Mouse (Mus musculus) megakaryocyte, adult 5-6 weeks (primary cell): ENCODE results near the gene Slco1a1. TPM values are rescaled to one million over a fixed set of nuclear protein-coding genes. Genes with fewer than 3 reads are reported as not detected.
"Not testable (repeated sequence)": the region's sequence is repeated elsewhere in the genome, so short reads cannot be mapped to it uniquely, and the experiment has no call there.

Experiments
- ATAC-seq: 2 replicates; pipeline ENCODE4 v1.8.0; 2016; ENCODE audit warnings: mild to moderate bottlenecking, inconsistent platforms; ENCODE audit not compliant: poor library complexity, severe bottlenecking
- total RNA-seq, 2 experiments: library from RNA; stranded (forward) in 1 of 2; stranded (reverse) in 1 of 2; fragments of 153-499, 151-499 nt in 1 of 2; fragments of 221-1000, 200-1000 nt in 1 of 2; gene quantifications; 2 replicates each; pipeline versions ENCODE4 v1.2.3 to v1.2.4; 2015 to 2017

Slco1a1 gene
- total RNA-seq (2015) (not detected in 2 replicates), total RNA-seq (2017) (not detected in 2 replicates)

DNA sequence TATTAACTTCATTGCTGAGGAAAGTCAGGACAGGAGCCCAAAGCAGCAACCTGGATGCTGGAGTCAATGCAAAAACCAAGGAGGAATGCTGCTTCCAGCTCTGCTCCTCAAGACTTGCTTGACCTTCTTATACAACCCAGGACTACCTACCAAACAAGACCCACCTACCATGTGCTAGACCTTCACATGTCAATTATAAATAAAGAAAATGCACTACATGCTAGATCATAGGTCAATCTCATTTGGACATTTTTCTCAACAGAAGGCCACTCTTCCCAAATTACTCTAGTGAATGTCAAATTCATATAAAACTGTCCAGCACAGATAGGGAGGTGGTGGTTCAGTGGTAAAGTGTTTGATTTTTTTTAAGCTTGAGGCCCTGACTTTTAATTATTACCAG is at the start of gene Slco1a1:
TSS of gene Slco1a1 (minus strand) at position 101 of the 400 bp plus-strand sequence.
- no peak for ATAC-seq

GRCm38 (mm10) chr6:141986772-141987171 is 40.0 kb upstream of the Slco1a1 start:
- ATAC-seq, result no peak

DNA sequence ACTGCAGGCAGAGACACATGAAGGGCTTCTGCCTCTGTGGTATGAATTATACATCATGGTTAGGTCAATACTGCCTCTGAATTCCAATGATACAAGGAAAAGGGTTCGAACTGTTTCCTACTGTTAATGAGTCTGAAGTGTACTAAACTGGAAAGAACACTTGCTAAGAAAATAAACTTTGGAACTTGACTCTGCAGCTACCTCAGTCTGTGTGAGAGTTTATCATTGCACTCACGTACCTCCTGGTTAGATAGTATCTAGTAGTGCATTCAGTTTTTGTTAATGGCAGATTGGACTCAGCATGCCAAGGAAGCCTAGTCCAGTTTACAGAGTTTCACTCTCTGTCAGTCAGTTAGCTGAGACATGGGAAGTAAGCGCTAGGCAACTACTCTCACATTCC is 37.9 kb upstream of the Slco1a1 start:
- no peak for ATAC-seq

DNA sequence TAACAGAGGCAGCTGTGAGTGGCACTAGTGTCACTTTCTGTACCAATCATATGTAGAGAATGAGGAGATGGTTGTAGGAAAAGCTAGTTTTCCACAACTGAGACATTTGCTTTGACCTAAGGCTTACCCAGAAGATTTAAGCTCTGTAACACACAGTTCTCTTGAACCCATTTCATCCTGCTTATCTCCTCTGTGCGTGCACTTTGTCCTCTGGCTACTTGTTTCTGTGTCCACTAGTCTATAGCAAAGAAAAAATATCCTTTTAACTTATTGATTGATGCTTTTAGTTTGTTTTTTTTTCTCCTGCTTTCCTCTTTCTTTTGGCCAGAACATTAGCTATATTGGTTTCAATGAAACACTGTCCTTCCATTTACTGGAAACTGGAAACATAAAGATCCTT is 15.7 kb upstream of the Slco1a1 start:
- no peak for ATAC-seq

DNA sequence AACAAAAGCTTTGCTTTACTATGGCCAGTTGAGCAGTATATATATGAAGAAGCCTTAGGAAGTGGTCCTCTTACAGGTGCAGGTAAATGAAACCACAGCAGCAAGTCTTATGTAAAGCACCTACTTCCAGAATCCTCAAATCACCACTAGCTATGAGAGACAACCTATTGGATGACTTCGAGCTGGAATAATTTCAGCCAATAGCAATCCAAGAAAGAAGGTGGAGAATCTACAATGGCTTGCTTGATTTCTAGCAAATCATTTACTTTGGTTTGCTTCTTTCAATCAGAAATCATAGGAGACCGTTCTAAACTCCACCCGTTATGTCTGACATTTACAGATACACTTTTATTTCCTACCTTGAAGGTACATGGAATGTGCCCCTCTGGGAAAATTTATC is 15.1 kb upstream of the Slco1a1 start:
- ATAC-seq, result no peak

DNA sequence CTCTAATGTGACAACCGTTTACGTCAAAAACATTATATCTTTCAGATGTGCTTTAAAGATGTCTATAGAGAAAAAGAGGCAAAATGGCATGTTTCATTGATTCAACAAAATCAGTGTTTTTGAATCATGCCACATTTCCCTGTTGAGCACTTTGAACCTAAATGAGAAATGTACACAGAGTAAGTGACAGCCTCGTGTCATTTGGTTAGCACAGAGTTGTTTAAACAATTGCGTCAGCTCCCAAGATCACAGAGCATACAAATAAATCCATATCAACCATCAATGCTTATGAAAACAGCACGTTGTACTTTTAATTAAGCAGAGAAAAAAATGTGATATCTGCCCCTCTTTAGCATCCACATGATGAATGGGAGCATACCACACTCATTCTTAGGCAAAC is 13.7 kb upstream of the Slco1a1 start:
- ATAC-seq, result no peak

DNA sequence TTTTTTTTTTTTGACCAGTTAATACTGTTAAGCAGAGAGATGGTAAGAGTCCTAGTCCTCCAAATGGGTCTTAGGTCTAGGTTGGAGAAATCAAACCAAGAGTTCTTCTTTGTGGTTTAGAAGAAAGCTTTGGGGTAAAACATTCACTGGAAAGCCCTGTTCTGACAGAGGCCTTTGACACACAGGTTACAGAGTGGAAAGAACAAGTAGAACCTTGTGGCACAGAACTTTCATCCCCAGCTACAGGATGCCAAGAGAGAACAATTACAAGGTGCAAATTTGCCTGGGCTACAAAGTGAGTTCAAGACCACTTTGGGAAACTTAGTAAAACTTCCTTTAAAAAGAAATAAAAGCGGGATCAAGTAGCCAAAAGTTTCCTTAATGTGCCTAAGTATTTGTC is 6.3 kb downstream of the Slco1a1 start:
- no peak for ATAC-seq

DNA sequence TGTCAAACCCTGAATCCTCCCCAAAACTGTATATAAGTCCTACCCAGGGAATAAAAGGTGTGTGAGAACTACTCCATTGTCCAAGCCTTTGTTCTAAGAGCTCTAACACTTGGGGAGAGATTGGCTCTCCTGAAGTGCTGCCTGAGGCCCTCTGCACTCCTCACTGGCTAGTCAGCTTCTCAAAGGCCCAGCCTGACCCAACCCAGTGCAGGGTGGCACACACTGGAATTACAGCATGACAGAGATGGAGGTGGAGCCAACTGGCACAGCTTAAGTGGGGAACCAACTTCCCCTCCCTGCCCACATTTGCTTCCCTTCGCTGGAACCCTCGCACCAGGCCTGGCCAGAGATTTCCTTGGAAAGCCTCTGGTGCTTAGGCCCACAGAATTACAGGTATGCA is 48.6 kb downstream of the Slco1a1 start:
- ATAC-seq, result no peak

- ATAC-seq, result no peak
Observed at GRCm38 (mm10) chr6:141889723-141890122, 57.0 kb downstream of the Slco1a1 start.

- no peak for ATAC-seq
Observed at GRCm38 (mm10) chr6:141888248-141888647, 58.5 kb downstream of the Slco1a1 start.

- ATAC-seq, result no peak
Observed at GRCm38 (mm10) chr6:141882581-141882980, 64.2 kb downstream of the Slco1a1 start.

DNA sequence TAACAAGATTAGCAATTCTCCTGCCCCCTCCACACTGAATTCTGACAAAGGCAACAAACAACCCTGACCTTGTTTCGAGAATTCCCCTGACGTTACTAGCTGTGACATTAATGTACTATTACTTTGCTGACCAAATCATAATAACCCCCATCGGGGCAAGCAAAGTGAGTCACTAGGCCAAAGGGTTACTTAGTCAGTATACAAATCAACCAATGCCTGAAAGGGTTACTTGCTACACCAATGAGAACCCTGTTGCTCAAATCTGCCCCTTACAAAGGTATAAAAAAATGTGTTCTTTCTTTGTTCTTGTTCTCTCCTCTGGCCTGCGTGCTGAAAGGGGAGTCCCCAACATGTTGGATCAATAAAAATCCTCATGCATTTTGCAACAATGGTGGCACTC is 71.0 kb downstream of the Slco1a1 start:
- not testable (repeated sequence) for ATAC-seq

- no peak for ATAC-seq
Observed at GRCm38 (mm10) chr6:141871711-141872110, 75.1 kb downstream of the Slco1a1 start.

DNA sequence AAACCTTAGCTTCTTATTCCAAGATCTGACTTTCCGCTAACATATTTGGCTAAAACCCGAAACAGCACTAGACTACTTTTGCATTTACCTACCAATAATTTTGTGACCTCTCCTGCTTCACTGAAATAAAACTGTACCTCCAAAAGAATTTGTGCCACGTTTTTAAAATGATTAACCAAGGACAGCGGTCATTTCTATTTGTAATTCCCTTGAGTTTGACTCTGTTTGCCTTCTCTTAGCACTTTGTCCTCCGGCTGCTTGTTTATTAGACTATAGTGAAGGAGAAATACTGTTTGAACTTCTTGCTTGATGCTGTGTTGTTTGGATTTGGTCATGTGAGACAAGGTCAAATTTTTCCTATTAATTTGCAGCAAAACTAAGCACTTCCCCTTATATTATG is 78.0 kb downstream of the Slco1a1 start:
- no peak for ATAC-seq

- ATAC-seq, result no peak
Observed at GRCm38 (mm10) chr6:141866026-141866425, 80.7 kb downstream of the Slco1a1 start.

- ATAC-seq, result no peak
Observed at GRCm38 (mm10) chr6:141857735-141858531, 88.8 kb downstream of the Slco1a1 start.

Other genes with a start within 250 kb of the Slco1a1 start
- not detected in 2 replicates for gene Gm5724, start 173.2 kb downstream of the Slco1a1 start, total RNA-seq (2015)
- not detected in 2 replicates for gene Gm5724, start 173.2 kb downstream of the Slco1a1 start, total RNA-seq (2017)
- gene Slco1a4, start 90.8 kb downstream of the Slco1a1 start, total RNA-seq (2015), result not detected in 2 replicates
- not detected in 2 replicates for gene Slco1a4, start 90.8 kb downstream of the Slco1a1 start, total RNA-seq (2017)
- not detected in 2 replicates for gene Gm6614, start 64.5 kb upstream of the Slco1a1 start, total RNA-seq (2015)
- gene Gm6614, start 64.5 kb upstream of the Slco1a1 start, total RNA-seq (2017), result not detected in 2 replicates